Mouse (Mus musculus) cerebellum, adult 2 months (tissue): ENCODE results near the gene Hao2.

Experiments
- CTCF ChIP-seq: fragments of 200-500 bp; IDR thresholded peaks from 2 replicates; pipeline ENCODE4 v1.5.1; 2011; ENCODE audit warnings: low read depth, mild to moderate bottlenecking, control low read depth, low read length, moderate library complexity, borderline replicate concordance; ENCODE audit not compliant: insufficient read depth
- POLR2A ChIP-seq: fragments of 200-500 bp; IDR thresholded peaks from 2 replicates; pipeline ENCODE4 v1.6.1; 2011; ENCODE audit warnings: low read length, control low read depth, borderline replicate concordance; ENCODE audit not compliant: insufficient read depth

GRCm38 (mm10) chr3:98880831-98881230, 12.2 kb downstream of the Hao2 start:
- no peak for TF ChIP-seq CTCF
- TF ChIP-seq POLR2A = no peak
